Mouse (Mus musculus) embryonic stem cell, embryonic (primary cell): ENCODE results near the gene Col4a4.

Experiments
- CTCF ChIA-PET, 4 experiments: fragments of 300-600 bp in 2 of 4; fragments of 350-600 bp in 2 of 4; sonication (Branson Sonifier 250); formaldehyde crosslinking; loops; one replicate each; lab custom pipeline; 2022; ENCODE audit warnings: inconsistent platforms in 2 of 4; lab: Charles Lee
- POLR2A ChIA-PET, 4 experiments: fragments of 300-600 bp in 2 of 4; fragments of 350-600 bp in 2 of 4; sonication (Branson Sonifier 250); formaldehyde crosslinking; loops; one replicate each; lab custom pipeline; 2022; ENCODE audit warnings: antibody characterized with exemption in 4 of 4, inconsistent platforms in 1 of 4; lab: Charles Lee

Col4a4 gene

DNA sequence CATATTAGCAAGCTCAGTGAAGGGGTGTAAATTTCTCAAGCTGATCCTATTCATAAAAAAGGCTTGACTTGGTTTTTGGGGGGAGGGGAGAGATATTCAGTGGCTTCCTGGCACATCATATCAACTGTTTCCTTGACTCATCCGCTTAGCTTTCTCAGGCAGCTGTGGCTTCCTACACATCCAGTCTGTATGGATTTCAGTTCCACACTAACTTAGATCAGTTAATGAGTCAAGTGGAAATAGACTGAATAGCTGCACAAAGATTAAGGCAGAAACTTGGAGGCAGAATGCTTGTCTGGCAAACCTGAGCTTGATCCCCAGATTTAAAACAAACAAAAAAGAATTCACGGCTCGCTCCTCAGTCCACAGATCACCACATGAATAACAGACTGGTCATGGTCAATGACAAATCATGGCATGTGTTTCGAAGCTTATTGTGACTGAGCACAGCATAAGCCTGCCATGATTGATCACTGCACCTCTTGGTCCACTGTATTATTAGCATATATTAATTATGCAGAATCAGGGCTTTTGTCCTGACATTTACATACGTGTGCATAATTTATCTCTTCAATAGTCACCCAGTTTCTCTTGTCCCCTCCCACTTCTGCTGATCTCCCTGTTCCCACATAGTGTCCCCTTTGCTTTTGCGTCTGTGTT lies 50.0 kb downstream of the Col4a4 start:
- ChIA-PET POLR2A (no interaction called here), CTCF (no interaction called here)

DNA sequence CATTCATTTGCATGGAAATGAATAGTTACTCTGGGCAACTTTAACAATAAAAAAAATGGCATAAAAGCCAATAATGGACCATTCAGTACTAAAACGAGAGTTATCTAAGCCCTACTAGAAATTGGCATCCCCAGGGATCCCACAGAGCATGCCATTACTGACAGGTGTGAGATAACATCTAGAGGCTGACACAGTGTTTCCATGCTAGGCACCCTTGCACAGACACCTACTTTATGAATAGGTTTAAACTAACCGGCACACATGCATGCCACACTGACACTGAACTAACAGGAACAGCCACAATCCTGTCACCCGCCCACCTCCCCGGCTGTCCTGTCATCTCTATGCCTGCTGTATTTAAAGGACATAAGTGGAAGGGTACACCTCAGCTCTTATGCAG lies 58.7 kb downstream of the Col4a4 start:
- ChIA-PET POLR2A (no interaction called here), CTCF (no interaction called here)

- POLR2A ChIA-PET: no interaction called here
- CTCF ChIA-PET: no interaction called here
Measured at GRCm38 (mm10) chr1:82491954-82492353, 94.7 kb downstream of the Col4a4 start.

GRCm38 (mm10) chr1:82486371-82486770 lies 100.3 kb downstream of the Col4a4 start:
- ChIA-PET CTCF (interaction anchor here in 1 of 4 experiments (1.3 kb wide), 1 partner anchor 10 kb away, joined by 3 read pairs; no protein-coding TSS in a partner anchor), POLR2A (no interaction called here)

- CTCF ChIA-PET: interaction anchor here in 1 of 4 experiments (0.5 to 0.6 kb wide), 2 partner anchors 1378 to 1941 kb away, joined by 7 to 8 read pairs; no protein-coding TSS in a partner anchor
- POLR2A ChIA-PET: interaction anchor here in 1 of 4 experiments (0.6 to 0.7 kb wide), 2 partner anchors 186 to 617 kb away, joined by 4 to 5 read pairs; no protein-coding TSS in a partner anchor
Measured at GRCm38 (mm10) chr1:82482371-82482770, 104.3 kb downstream of the Col4a4 start.

- ChIA-PET POLR2A (no interaction called here), CTCF (interaction anchor here in 1 of 4 experiments (0.7 kb wide), 1 partner anchor 149 kb away, joined by 4 read pairs; no protein-coding TSS in a partner anchor)
Measured at GRCm38 (mm10) chr1:82479696-82480487, 106.8 kb downstream of the Col4a4 start.

DNA sequence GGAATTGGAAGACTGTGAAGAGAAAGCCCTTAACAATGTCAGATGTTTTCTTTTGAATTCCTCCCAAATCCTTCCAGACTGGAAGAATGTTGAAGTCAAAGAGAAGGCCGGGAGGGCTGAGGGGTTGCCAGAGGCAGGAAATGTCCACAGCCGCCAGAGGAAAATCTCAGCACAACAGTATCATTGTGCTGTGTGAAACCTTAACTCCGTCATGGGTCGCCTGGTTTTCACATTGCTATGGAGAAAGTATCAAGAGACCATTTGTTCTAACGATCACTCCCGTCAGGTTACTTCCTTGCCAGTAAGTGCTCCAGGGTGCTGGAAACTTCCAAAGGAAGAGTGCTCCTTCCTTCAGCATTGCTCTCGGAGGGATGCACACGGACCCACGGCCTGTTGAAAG lies 109.9 kb downstream of the Col4a4 start:
- CTCF ChIA-PET: interaction anchor here (0.5 to 1.3 kb wide), 10 partner anchors 8 to 966 kb away, joined by 3 to 10 read pairs (median 4); no protein-coding TSS in a partner anchor

DNA sequence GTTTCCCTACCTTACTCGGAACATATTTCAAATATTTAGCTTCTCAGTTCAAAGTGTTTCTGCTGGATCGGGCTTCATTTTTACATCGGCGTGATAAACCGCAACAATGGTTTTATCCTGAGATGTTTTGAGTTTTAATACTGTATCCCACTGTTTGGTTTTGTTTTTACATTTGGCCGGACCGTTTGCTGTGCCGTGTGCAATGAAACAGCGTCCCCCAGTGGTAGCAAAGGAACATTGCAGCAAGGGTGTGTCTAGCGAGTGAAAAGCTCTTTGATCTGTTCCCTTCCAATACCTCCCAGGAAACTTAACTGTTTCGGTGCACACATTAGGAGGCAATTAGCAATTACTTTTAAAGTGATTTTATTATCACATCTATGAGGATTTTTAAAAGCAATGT lies 110.4 kb downstream of the Col4a4 start:
- POLR2A ChIA-PET: interaction anchor here in 1 of 4 experiments (0.6 kb wide), 1 partner anchor 1804 kb away, joined by 3 read pairs; no protein-coding TSS in a partner anchor
- CTCF ChIA-PET: interaction anchor here (0.5 to 1.3 kb wide), 9 partner anchors 9 to 213 kb away, joined by 3 to 10 read pairs (median 4); no protein-coding TSS in a partner anchor

More for the DNA sequence above, 109.9 kb downstream of the Col4a4 start:
- POLR2A ChIA-PET: interaction anchor here in 1 of 4 experiments (0.6 kb wide), 1 partner anchor 1804 kb away, joined by 3 read pairs; no protein-coding TSS in a partner anchor

DNA sequence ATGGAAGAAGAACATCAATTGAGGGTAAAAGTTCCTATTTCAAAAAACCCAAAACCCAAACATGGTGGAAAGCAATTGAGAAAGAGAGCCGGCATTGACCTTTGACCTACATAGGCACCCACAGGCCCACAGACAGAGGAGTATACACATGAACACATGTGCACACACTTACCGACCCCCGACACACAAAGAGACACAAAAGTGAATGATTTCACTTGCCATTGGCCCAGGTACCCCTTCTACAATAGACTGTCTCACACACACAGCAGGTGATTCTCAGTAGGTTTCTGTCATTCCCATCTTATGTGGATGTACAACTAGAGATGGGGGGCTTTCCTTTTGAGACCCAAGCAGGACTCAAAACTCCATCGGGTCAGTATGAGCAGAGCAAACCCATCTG lies 110.8 kb downstream of the Col4a4 start:
- ChIA-PET CTCF (interaction anchor here in 2 of 4 experiments (1.0 to 1.3 kb wide), 3 partner anchors 10 to 19 kb away, joined by 3 to 4 read pairs (median 3); no protein-coding TSS in a partner anchor), POLR2A (no interaction called here)

DNA sequence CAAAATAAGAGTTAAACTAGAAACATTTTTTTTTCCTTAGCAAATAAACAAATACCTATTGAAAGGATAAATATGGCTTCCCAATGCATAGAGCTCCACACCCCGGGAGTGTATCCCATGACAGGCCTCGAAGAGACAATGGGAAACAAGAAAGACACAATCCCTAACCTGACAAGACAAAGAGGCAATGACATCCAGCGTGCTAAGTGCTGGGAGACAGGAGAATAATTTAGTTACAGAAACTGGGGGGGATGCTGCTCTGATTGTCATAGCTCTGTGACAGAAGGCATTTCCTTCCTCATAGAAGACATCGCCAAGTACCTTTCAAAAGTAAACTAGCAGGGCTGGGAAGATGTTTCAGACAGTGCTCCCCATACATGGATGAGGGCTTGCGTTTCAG lies 111.4 kb downstream of the Col4a4 start:
- ChIA-PET CTCF (no interaction called here), POLR2A (interaction anchor here in 1 of 4 experiments (0.6 kb wide), 1 partner anchor 192 kb away, joined by 4 read pairs; no protein-coding TSS in a partner anchor)

DNA sequence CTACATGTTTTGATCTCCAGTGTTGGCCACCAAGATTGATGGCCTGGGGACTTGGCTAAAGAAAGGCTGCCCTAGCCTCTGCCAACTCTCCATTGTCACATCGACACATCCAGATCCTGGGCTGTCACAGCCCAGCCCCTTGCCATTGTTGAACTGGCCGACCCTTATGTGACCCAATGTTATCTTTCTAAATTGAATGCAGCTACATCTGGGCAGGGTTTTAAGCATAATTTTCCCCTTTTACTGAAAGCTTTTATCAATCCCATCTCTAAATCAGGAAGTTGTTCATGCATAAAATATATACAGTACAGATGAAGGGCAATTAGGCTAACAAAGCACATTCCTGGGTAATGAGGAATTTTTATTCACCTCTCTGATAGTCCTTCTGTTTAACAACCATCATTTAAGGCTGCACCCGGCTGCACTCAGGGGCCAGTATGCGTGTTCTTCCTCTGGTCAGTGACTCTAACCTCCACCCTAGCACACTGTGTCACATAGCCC lies 112.1 kb downstream of the Col4a4 start:
- POLR2A ChIA-PET: no interaction called here
- CTCF ChIA-PET: no interaction called here

GRCm38 (mm10) chr1:82473467-82473866 lies 113.2 kb downstream of the Col4a4 start:
- ChIA-PET CTCF (no interaction called here), POLR2A (interaction anchor here in 1 of 4 experiments (0.6 kb wide), 1 partner anchor 156 kb away, joined by 3 read pairs; no protein-coding TSS in a partner anchor)

DNA sequence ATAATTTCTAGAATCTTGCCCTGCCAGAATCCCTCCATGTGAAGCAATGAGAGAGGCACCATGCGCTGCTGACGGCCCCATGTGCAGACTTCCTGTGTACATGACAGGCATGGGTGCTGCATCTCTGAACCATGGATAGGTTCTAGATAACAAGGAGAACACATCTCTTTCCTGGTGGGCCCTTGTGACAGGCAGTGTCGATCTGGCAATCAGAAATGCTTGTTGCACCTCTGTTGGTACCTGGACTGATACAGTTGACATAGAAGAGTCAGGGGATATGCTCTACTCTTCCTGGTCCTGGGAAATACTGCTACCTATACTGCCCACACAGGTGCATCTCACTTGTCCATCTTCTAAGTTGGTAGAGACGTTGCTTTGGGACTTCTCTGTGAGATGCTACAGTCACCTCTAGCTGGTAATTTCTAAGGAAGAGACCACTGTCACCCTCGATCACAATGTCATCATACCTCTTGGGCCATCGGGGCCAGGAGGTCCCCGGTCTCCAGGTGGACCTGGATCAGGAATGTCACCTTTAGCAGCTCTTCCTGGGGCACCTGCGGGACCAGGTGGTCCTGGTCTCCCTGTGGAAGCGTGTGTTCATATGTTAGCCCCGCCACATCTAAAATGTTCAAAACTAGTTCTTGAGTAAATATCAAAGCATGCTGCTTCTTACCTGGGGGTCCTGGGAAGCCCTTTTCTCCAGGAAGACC lies 116.0 kb downstream of the Col4a4 start:
- ChIA-PET CTCF (no interaction called here), POLR2A (no interaction called here)

DNA sequence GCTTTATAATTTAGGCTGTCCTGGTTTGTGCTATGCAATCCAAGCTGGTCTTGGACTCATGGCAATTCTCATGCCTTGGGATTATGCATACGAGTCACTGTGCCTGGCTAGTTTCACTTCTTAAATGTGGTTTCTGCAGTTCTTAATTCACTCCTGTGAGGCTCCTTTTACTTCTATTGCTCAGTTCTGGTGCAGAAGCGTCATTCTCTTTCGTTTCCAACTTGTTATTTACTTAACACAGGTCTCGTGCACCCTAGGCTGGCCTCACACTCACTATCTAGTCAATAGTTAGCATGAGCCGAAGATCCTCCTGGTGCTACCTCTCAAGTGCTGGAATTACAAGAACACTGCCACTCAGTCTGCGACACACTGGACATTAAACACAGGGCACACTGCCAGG lies 117.8 kb downstream of the Col4a4 start:
- POLR2A ChIA-PET: no interaction called here

DNA sequence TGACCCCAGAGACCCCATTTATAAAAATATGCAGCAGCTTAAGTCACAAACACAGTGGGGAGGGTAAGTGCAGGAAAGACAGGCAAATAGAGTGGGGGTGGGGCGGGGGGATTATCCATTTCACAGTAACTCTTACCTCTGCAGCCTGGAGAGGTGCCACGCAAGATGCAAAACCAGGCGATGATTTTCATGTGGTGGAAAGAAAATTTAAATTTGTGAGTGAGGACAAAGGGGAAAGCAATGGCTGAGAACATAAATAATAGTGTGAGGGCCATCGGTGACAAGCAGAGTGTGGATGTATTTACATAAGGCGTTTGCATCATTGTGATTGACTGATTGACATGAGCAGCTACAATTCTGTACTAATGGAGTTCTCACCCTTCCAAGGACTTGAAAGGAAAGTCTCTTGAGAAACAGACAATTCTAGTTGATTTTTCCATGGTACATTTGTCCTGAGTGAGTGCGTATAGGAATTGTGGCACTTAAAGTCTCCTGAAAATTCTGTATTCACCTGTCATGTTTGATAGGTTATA lies 121.3 kb downstream of the Col4a4 start:
- ChIA-PET POLR2A (interaction anchor here in 1 of 4 experiments (1.2 kb wide), 1 partner anchor 66 kb away, joined by 3 read pairs; no protein-coding TSS in a partner anchor), CTCF (no interaction called here)

More for the DNA sequence above, 117.8 kb downstream of the Col4a4 start:
- CTCF ChIA-PET: no interaction called here

GRCm38 (mm10) chr1:82461041-82461440 lies 125.6 kb downstream of the Col4a4 start:
- POLR2A ChIA-PET: no interaction called here
- CTCF ChIA-PET: interaction anchor here in 1 of 4 experiments (0.6 kb wide), 1 partner anchor 270 kb away, joined by 3 read pairs; no protein-coding TSS in a partner anchor

- POLR2A ChIA-PET: no interaction called here
Measured at GRCm38 (mm10) chr1:82459926-82460325, 126.7 kb downstream of the Col4a4 start.

DNA sequence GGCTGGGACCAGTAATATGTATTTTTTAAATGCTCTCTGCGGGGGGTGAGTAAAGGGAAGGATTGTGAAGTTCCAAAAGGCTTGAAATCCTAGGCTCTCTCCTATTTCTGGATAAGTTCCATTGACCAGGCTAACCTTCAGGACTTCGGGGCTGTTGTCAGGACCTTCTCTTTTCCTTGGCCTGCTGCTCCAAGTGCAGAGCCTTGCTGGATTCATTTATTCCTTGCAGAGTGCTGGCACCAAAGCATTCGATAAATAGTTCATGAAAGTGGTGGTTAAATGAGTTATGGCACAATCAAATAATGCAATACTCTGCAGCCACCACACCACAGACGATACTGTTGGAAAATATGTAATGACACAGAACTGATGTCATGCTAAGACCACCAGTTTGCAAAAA lies 127.3 kb downstream of the Col4a4 start:
- POLR2A ChIA-PET: no interaction called here
- CTCF ChIA-PET: no interaction called here

More at GRCm38 (mm10) chr1:82459926-82460325, 126.7 kb downstream of the Col4a4 start:
- CTCF ChIA-PET: no interaction called here
